Mouse (Mus musculus) cerebellum, adult 2 months (tissue): Measurements from ENCODE around the gene Mdm2.

Experiments used
- CTCF ChIP-seq: fragments of 200-500 bp; IDR thresholded peaks from 2 replicates; pipeline ENCODE4 v1.5.1; 2011; ENCODE audit warnings: low read depth, mild to moderate bottlenecking, control low read depth, low read length, moderate library complexity, borderline replicate concordance; ENCODE audit not compliant: insufficient read depth
- POLR2A ChIP-seq: fragments of 200-500 bp; IDR thresholded peaks from 2 replicates; pipeline ENCODE4 v1.6.1; 2011; ENCODE audit warnings: low read length, control low read depth, borderline replicate concordance; ENCODE audit not compliant: insufficient read depth

GRCm38 (mm10) chr10:117714928-117715500, 4.5 kb upstream of the Mdm2 start:
- TF ChIP-seq POLR2A: no peak
- no peak for TF ChIP-seq CTCF
